Mouse (Mus musculus) liver, adult 2 months (tissue): ENCODE results near the gene Bach2. TPM values are rescaled to one million over a fixed set of nuclear protein-coding genes. Genes with fewer than 3 reads are reported as not detected.

Source experiments
- DNase-seq: peaks from one replicate; pipeline ENCODE4 v3.0.0-alpha.2; 2011; ENCODE audit warnings: low read depth, low spot score; ENCODE audit errors: extremely low read depth
- H3K27ac ChIP-seq: fragments of 200-500 bp; replicated peaks from 2 replicates; pipeline ENCODE4 v1.5.1; 2012; ENCODE audit warnings: low read depth, mild to moderate bottlenecking, control low read depth, inconsistent platforms, low read length; ENCODE audit not compliant: insufficient read depth
- H3K27me3 ChIP-seq: fragments of 200-500 bp; 2 replicates; pipeline ENCODE4 v1.6.1; 2012; ENCODE audit warnings: mild to moderate bottlenecking, moderate library complexity, low read length, inconsistent platforms; ENCODE audit not compliant: control insufficient read depth, insufficient read depth
- H3K36me3 ChIP-seq: fragments of 200-500 bp; 2 replicates; pipeline ENCODE4 v1.6.1; 2012; ENCODE audit warnings: low read length, inconsistent platforms; ENCODE audit not compliant: control insufficient read depth, insufficient read depth
- H3K4me1 ChIP-seq: fragments of 200-500 bp; 2 replicates; pipeline ENCODE4 v1.6.1; 2011; ENCODE audit warnings: low read length; ENCODE audit not compliant: control insufficient read depth, insufficient read depth
- H3K4me3 ChIP-seq: fragments of 200-500 bp; 2 replicates; pipeline ENCODE4 v1.5.1; 2011; ENCODE audit warnings: low read depth, mild to moderate bottlenecking, control low read depth, low read length, moderate library complexity; ENCODE audit not compliant: insufficient read depth
- H3K79me2 ChIP-seq: fragments of 200-500 bp; 2 replicates; pipeline ENCODE4 v1.6.1; 2012; ENCODE audit warnings: inconsistent platforms, mild to moderate bottlenecking, low read length, moderate library complexity; ENCODE audit not compliant: control insufficient read depth, insufficient read depth
- H3K9ac ChIP-seq: fragments of 200-500 bp; 2 replicates; pipeline ENCODE4 v1.6.1; 2012; ENCODE audit warnings: low read depth, mild to moderate bottlenecking, control low read depth, inconsistent platforms, low read length
- CTCF ChIP-seq: fragments of 200-500 bp; IDR thresholded peaks from 2 replicates; pipeline ENCODE4 v1.5.1; 2011; ENCODE audit warnings: low read depth, low read length, control low read depth
- POLR2A ChIP-seq: fragments of 200-500 bp; IDR thresholded peaks from 2 replicates; pipeline ENCODE4 v1.6.1; 2011; ENCODE audit warnings: low read length, control low read depth; ENCODE audit not compliant: insufficient read depth; ENCODE audit errors: extremely low read depth
- WGBS: fragments of 180-500 bp; shearing (Covaris S2); methylation state at CpG from one replicate; pipeline ENCODE4 v1.1.7; 2018; 5-methylcytosine and 5-hydroxymethylcytosine counted together
- polyA plus RNA-seq: library from polyadenylated mRNA; depleted of rRNA; stranded (reverse); fragments of >200 nt; gene quantifications from 2 replicates; pipeline ENCODE4 v1.2.3, GENCODE M21; 2012
- total RNA-seq: library from RNA; depleted of rRNA; stranded (reverse); fragments of >200 nt; gene quantifications from 2 replicates; pipeline ENCODE4 v1.2.3, GENCODE M21; 2014

Gene Bach2
- total and polyA plus RNA-seq, 2 experiments: 2.1 to 6.0 TPM

DNA sequence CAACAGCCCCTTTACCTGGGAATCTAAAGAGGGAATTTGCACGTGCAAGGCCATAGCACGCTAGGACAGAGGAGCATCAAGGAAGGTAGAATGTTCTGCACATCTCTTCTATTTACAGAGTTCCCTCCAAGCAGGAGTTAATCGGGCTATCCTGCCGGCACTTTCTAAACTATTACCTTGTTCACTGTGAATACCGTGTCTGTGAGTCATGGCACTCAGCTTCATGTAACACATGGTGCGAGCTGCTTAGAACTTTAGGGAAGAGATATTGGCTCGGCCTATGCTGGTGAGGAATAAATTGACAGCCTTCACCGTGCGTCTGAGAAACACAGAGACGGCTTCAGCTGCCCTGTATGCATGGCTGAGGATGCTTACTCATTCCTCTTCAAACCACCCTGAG lies 99.8 kb downstream of the Bach2 start:
- Histone ChIP-seq H3K36me3 (no peaks in the 10 kb centered on the region), H3K27ac (no peak overlapping the region), H3K9ac (no peak overlapping the region), H3K4me1 (no peaks in the 10 kb centered on the region), H3K27me3 (no peaks in the 10 kb centered on the region), H3K4me3 (no peak overlapping the region), H3K79me2 (0 out of 2 replicates have a peak, but pooled peaks cover 9% of the 10 kb centered on the region)
- no peak for TF ChIP-seq CTCF
- TF ChIP-seq POLR2A: no peak
- WGBS: 87% methylated on average over 10 of the region's 10 CpGs
- DNase-seq: no peak

DNA sequence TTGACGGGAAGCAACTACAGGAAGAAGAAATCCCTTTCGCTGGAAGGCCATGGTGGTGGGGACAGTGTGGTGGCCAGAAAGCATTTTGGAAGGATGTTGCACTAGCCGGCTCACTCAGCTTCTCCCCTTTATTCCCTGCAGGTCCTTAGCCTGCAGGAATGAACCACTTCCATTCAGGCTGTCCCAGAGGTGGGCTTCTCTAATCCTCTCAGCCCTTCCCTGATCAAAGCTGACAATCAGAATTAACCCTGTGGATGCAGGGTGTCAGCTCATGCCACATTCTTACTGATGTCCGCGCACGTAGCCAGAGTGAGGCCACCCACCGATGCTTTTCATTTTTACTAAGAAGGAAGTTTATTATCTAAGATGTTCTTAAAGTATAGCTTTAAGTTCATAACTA lies 102.2 kb downstream of the Bach2 start:
- Histone ChIP-seq H3K4me3 (no peak overlapping the region), H3K4me1 (no peaks in the 10 kb centered on the region), H3K27ac (no peak overlapping the region), H3K36me3 (no peaks in the 10 kb centered on the region), H3K27me3 (no peaks in the 10 kb centered on the region), H3K79me2 (peaks cover 9% of the 10 kb centered on the region; the same call in 1 of the 2 replicates), H3K9ac (no peak overlapping the region)
- DNase-seq: no peak
- TF ChIP-seq CTCF (no peak), POLR2A (no peak)
- 88% methylated on average over 7 of the region's 7 CpGs for WGBS

DNA sequence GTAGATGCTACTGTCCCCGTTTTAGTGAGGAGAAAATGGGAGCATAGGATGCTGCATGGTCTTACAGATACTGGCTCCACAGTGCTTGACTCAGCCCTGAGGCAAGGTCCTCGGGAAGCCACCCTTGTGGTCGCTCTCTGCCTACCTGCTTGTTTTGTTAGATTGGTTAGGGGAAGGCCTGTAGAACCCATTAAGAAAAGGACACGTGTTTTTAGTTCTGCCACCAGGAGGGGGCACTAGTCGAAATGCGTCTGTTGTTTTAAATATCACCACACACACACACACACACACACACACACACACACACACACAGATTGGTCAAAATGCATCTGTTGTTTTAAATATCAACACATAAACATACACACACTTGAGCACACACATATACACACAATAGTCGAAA lies 103.7 kb downstream of the Bach2 start:
- no peak for DNase-seq
- H3K27ac ChIP-seq: no peak overlapping the region

DNA sequence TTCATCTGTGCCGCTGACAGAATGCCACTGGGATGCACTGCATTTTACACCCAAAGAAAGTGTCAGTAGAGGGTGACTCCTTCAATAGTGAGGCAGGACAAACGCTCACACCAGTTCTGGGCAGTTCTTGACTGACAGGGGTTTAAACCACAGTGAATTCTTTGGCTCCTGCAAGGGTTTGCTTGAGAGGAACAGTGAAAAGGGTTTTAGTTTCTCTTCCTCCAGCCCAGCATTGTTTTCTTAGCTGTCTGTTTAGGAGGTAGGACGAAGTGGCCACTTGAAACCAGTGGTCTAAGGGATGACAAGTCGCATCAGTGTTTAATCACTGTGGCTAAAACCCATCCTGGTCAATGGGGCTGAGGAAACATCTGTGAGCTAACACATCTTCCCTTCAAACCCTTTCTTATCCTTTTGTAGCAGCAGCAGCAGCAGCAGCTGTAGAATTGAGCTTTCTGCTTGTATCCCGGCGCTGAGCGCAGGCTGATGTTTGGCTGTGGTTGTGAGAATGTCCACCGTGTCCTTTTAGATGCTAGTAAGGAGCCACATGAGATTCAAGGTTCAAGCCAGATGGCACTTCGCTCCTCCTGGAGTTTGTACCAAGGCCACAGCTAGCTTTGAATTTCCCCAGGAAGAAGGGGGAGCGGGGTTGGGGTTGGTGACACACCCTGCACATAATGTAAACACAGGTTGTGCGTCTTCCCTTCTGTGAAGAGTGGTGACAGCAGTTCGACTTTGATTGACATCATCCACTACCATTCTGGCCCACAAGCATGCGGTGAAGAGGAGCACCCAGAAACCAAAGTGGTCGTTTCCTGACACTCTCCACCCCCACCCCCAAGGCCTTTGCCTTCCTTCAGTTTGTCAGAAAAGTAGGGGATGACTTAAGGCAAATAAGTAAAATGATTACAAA lies 104.9 kb downstream of the Bach2 start:
- Histone ChIP-seq H3K27me3 (no peaks in the 10 kb centered on the region), H3K9ac (no peak overlapping the region), H3K4me3 (no peak overlapping the region), H3K4me1 (peaks cover 3% of the 10 kb centered on the region), H3K79me2 (peaks cover 6% of the 10 kb centered on the region; the same call in 1 of the 2 replicates), H3K27ac (no peak overlapping the region), H3K36me3 (no peaks in the 10 kb centered on the region)
- TF ChIP-seq CTCF (no peak), POLR2A (no peak)
- 78% methylated on average over 14 of the region's 14 CpGs for WGBS
- DNase-seq: no peak

More for the DNA sequence above, 103.7 kb downstream of the Bach2 start:
- Histone ChIP-seq H3K4me1 (peaks cover 2% of the 10 kb centered on the region), H3K36me3 (no peaks in the 10 kb centered on the region), H3K9ac (no peak overlapping the region), H3K4me3 (no peak overlapping the region), H3K27me3 (no peaks in the 10 kb centered on the region), H3K79me2 (peaks cover 11% of the 10 kb centered on the region; the same call in 1 of the 2 replicates)
- 88% methylated on average over 7 of the region's 7 CpGs for WGBS
- TF ChIP-seq POLR2A: no peak
- no peak for TF ChIP-seq CTCF

DNA sequence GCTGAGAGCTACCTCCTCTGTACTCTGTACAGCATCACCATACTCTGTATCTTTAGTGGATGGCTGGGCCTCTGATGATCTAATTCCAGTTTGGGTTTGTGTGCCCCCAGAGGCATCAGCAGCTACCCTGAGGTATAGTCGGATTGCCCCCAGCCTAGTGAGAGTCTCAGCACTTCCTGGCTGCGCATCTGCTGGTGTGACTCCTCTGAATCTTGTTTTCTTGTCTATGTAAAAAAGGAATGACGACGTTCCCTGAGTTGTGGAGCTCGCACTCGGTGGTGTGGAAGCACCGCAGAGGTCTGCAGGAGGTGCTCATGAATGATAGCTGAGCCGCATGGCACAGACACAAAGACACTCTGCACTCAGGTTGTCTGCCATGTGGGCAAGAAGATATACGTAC lies 105.7 kb downstream of the Bach2 start:
- Histone ChIP-seq H3K27ac (no peak overlapping the region), H3K4me3 (no peak overlapping the region), H3K4me1 (peaks cover 3% of the 10 kb centered on the region), H3K36me3 (no peaks in the 10 kb centered on the region), H3K27me3 (no peaks in the 10 kb centered on the region), H3K79me2 (peaks cover 3% of the 10 kb centered on the region; the same call in 1 of the 2 replicates), H3K9ac (no peak overlapping the region)
- no peak for TF ChIP-seq POLR2A
- TF ChIP-seq CTCF: no peak
- 95% methylated on average over 9 of the region's 9 CpGs for WGBS
- no peak for DNase-seq

DNA sequence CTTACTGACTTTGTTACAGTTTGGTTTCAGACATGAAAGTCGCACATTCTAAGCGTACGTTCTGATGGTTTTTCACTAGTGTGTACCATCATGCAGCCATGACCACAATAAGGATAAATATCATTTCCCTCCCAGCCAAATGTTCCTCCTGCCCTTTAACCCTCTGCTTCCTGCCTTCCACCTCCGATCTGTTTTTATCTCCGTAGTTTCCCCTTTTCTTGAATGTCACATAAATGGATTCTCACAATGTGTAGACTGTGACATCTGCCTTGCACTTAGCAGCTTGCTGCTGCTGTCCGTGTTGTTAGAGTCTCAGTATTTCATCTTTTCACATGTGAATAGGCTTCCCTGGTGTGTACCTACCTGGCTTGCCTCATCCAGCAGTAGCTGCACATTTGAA lies 108.6 kb downstream of the Bach2 start:
- Histone ChIP-seq H3K4me3 (no peak overlapping the region), H3K9ac (no peak overlapping the region), H3K27me3 (no peaks in the 10 kb centered on the region), H3K27ac (no peak overlapping the region), H3K36me3 (no peaks in the 10 kb centered on the region), H3K79me2 (peaks cover 3% of the 10 kb centered on the region; the same call in 1 of the 2 replicates), H3K4me1 (peaks cover 6% of the 10 kb centered on the region)
- TF ChIP-seq CTCF (no peak), POLR2A (no peak)
- WGBS: 53% methylated on average over 6 of the region's 6 CpGs
- DNase-seq: no peak
